Mouse (Mus musculus) forebrain, postnatal 0 days (tissue): ENCODE measurements at regions not wholly inside any gene's neighbourhood (a gene's known extent, or its start where the extent isn't known, plus 50 kb on each side); places are given as distances from the start of the nearest gene placed in this dataset.

Experiments used
- ATAC-seq: fragments of 200-750 bp; cut with Nextera tagmentation; 2 replicates; pipeline ENCODE4 v1.8.0; 2017; ENCODE audit warnings: mild to moderate bottlenecking, moderate library complexity
- DNase-seq: peaks from one replicate; pipeline ENCODE4 v3.0.0-alpha.2; 2015
- H3K27ac ChIP-seq: fragments of 300-500 bp; sonication (generic); 2 replicates; pipeline ENCODE4 v1.5.1; 2014; ENCODE audit warnings: low read depth, mild to moderate bottlenecking, antibody characterized with exemption, low read length, moderate library complexity, mixed read lengths
- H3K27me3 ChIP-seq: fragments of 300-500 bp; sonication (generic); 2 replicates; pipeline ENCODE4 v1.6.1; 2014; ENCODE audit warnings: mild to moderate bottlenecking, low read length, mixed read lengths; ENCODE audit not compliant: insufficient read depth
- H3K36me3 ChIP-seq: fragments of 300-500 bp; sonication (generic); 2 replicates; pipeline ENCODE4 v1.6.1; 2014; ENCODE audit warnings: mild to moderate bottlenecking, moderate library complexity; ENCODE audit not compliant: insufficient read depth
- H3K4me1 ChIP-seq: fragments of 300-500 bp; sonication (generic); 2 replicates; pipeline ENCODE4 v1.6.1; 2014; ENCODE audit warnings: antibody characterized with exemption; ENCODE audit not compliant: insufficient read depth
- H3K4me2 ChIP-seq: fragments of 300-500 bp; sonication (generic); 2 replicates; pipeline ENCODE4 v1.6.1; 2014; ENCODE audit warnings: low read depth, mild to moderate bottlenecking, moderate library complexity
- H3K4me3 ChIP-seq: fragments of 300-500 bp; sonication (generic); 2 replicates; pipeline ENCODE4 v1.5.1; 2014; ENCODE audit warnings: low read depth, low read length, mixed read lengths
- H3K9ac ChIP-seq: fragments of 300-500 bp; sonication (generic); 2 replicates; pipeline ENCODE4 v1.6.1; 2014; ENCODE audit warnings: mild to moderate bottlenecking
- H3K9me3 ChIP-seq: fragments of 300-500 bp; sonication (generic); 2 replicates; pipeline ENCODE4 v1.6.1; 2016; ENCODE audit warnings: low read length
- CTCF ChIP-seq: sonication (generic); IDR thresholded peaks from 2 replicates; pipeline ENCODE4 v1.5.1; 2016; ENCODE audit warnings: antibody characterized with exemption, control low read depth, low read depth
- WGBS: fragments of 180-500 bp; shearing (Covaris S2); extraction: QIAGEN DNeasy Blood & Tissue Kit; methylation state at CpG from one replicate; pipeline ENCODE4 v1.1.7; 2014; 5-methylcytosine and 5-hydroxymethylcytosine counted together

DNA sequence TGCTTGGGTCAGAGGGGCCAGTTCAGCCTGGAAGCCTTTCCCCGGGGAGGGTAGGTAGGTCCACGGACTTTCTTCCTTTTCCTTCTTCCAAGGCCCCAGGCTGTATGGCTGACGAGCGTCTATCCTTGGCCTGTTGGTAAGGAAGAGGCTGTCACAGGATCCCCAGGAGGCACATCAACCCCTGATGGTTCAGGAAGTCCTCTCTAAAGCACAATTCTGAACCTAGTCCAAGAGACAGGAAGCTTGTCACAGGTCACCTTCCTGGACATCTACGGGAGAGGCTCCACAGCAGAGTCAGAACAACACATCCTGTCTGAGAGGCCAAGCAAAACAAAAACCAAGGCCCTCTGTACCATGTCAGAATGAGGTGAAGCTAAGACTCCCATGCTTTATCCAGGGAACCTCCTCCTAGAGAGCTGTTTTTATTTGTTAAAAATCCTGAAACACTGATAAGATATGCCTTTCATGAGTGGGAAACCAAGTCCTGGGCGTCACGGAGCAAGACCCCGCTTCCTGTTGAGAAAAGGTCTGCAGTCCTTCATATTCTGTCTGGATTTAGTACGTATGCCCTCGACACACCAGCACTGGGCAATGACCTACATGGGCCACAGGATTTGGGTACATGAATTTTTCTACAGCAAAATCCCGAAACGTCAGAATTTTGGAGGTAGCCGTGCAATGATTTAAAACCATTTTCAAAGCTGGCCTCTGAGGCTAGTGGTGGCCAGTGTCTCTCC is 52.0 kb upstream of the Snrk start:
- Histone ChIP-seq H3K27me3 (no peaks in the 10 kb centered on the region), H3K27ac (no peak overlapping the region), H3K36me3 (no peaks in the 10 kb centered on the region), H3K9ac (no peak overlapping the region), H3K4me2 (no peak overlapping the region), H3K9me3 (no peaks in the 10 kb centered on the region), H3K4me3 (no peak overlapping the region), H3K4me1 (no peaks in the 10 kb centered on the region)
- DNase-seq (no peak), ATAC-seq (no peak)
- no peak for TF ChIP-seq CTCF
- 88% methylated on average over 13 of the region's 13 CpGs for WGBS

GRCm38 (mm10) chr9:122055820-122056550 is 59.1 kb upstream of the Pomgnt2 start:
- H3K27ac ChIP-seq = no peak overlapping the region
- no peak for DNase-seq
- 70% methylated on average over 5 of the region's 5 CpGs for WGBS
- H3K27me3 ChIP-seq = no peaks in the 10 kb centered on the region
- H3K36me3 ChIP-seq = no peaks in the 10 kb centered on the region
- H3K9ac ChIP-seq = no peak overlapping the region
- no peak for TF ChIP-seq CTCF
- H3K9me3 ChIP-seq = no peaks in the 10 kb centered on the region
- no peaks in the 10 kb centered on the region; the same call in 1 of the 2 replicates for H3K4me1 ChIP-seq
- ATAC-seq = no peak
- H3K4me3 ChIP-seq = no peak overlapping the region
- no peak overlapping the region for H3K4me2 ChIP-seq

DNA sequence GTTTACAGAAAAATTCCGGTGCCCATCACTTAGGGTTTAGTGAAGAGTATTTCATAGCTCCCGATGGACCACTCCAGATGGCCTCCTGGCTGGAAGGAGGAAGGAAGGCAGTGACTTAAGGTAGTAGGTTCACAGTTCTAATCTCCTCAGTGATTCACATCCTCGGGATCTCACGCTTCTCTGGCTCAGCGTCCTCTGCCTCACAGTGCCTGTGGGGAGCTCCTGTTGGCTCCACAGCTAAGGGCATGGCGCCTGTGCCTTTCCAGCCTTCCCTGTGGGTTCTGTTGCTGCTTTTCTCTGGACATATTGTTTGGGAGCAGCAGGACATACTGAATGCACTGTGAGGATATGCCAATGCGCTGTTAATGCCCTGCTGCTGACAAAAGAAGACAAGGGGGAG is 54.8 kb upstream of the Pomgnt2 start:
- no peak for ATAC-seq
- TF ChIP-seq CTCF = no peak
- WGBS = 42% methylated on average over 7 of the region's 7 CpGs

DNA sequence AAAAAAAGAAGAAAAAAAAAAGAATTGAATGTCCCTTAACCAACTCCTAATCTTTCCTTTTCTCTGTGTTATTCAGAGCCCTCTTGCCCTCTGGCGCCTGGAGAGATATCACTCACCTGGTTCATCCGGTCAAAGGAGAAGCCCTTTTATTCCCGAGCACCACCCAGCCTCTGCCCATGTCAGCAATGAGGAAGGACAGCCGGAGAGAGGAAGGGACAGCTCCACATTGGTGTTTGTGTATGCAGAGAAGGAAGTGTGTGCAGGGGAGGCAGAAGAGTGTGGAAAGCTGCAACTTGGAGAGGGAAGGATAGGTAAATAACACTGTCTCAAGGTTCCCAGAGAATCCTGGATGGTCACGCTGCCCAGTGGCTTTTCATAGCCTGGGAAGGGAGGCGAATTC is 54.2 kb upstream of the Pomgnt2 start:
- no peak for TF ChIP-seq CTCF
- ATAC-seq (no peak), DNase-seq (no peak)
- no peak overlapping the region for H3K4me3 ChIP-seq
- no peak overlapping the region for H3K27ac ChIP-seq
- H3K27me3 ChIP-seq = no peaks in the 10 kb centered on the region
- H3K4me2 ChIP-seq = no peak overlapping the region
- no peaks in the 10 kb centered on the region for H3K36me3 ChIP-seq
- peaks cover 9% of the 10 kb centered on the region; the same call in 1 of the 2 replicates for H3K4me1 ChIP-seq
- H3K9ac ChIP-seq = no peak overlapping the region
- WGBS = 72% methylated on average over 6 of the region's 6 CpGs
- H3K9me3 ChIP-seq = no peaks in the 10 kb centered on the region

More for the DNA sequence above, 54.8 kb upstream of the Pomgnt2 start:
- H3K27me3 ChIP-seq = no peaks in the 10 kb centered on the region
- H3K27ac ChIP-seq = no peak overlapping the region
- no peak overlapping the region for H3K9ac ChIP-seq
- peaks cover 9% of the 10 kb centered on the region; the same call in 1 of the 2 replicates for H3K4me1 ChIP-seq
- no peak overlapping the region for H3K4me3 ChIP-seq
- no peak for DNase-seq
- no peak overlapping the region for H3K4me2 ChIP-seq
- H3K36me3 ChIP-seq = no peaks in the 10 kb centered on the region
- H3K9me3 ChIP-seq = no peaks in the 10 kb centered on the region

DNA sequence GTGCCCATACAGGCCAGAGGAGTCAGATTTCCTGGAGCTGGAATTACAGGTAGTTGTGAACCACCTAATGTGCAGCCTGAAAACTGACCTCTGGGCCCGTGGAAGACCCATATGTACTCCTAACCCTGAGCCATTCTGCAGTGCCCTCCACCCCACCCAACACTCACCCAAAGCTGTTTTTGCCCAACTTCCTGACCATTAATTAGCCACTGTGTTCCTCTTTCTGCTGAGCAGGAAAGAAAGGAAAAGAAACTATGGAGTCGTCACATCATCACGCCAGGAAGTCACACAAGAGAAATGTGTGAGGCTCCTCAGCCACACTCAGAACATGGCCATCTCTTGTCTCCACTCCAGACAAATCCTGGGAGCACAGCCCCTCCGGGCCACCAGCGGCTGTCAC is 52.1 kb upstream of the Pomgnt2 start:
- 70% methylated on average over 5 of the region's 5 CpGs for WGBS
- no peak for TF ChIP-seq CTCF
- no peak for DNase-seq
- Histone ChIP-seq H3K36me3 (no peaks in the 10 kb centered on the region), H3K27me3 (no peaks in the 10 kb centered on the region), H3K4me1 (peaks cover 9% of the 10 kb centered on the region; the same call in 1 of the 2 replicates), H3K4me3 (no peak overlapping the region), H3K4me2 (no peak overlapping the region), H3K27ac (no peak overlapping the region), H3K9ac (no peak overlapping the region), H3K9me3 (no peaks in the 10 kb centered on the region)
- ATAC-seq = no peak

DNA sequence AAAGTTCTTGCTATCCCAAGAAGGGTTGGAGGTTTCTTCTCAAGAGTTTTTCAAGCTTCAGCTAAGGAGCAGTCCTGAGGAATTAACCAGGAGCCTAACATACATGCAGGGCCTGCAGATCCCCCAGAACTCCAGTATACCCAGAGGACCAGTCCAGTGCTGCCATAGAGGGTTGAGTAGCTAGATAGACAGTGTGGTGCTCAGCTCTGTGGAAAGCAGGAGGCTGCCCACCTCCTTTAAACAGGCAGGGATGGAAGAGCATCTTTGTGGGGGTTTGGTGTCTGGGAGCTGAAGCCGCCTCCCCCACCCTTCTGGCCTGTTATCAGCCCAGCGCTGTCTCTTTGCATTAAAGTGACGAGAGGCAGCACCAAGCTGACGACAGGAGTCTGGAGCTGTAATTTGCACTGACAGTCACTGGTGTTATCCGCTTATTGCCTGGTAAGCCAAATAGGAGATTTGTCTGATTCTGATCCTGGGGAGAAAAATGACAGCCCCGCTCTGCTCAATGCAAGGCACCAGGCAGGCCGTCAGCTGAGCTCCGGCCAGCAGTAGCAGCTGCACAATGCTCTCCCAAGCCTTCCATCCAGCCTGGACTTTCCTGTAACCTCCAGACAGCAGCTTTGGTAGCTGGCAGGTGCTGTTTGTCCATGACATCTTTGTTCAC is 51.2 kb upstream of the Pomgnt2 start:
- ATAC-seq (peak; percentile 88), DNase-seq (peak; percentile 59)
- 28% methylated on average over 8 of the region's 8 CpGs for WGBS

More for the DNA sequence above, 51.2 kb upstream of the Pomgnt2 start:
- Histone ChIP-seq H3K27ac (peak overlapping the region; percentile 47), H3K36me3 (no peaks in the 10 kb centered on the region), H3K9me3 (no peaks in the 10 kb centered on the region), H3K4me2 (no peak overlapping the region), H3K4me1 (peaks cover 9% of the 10 kb centered on the region; the same call in 1 of the 2 replicates), H3K9ac (peak overlapping the region; percentile 14; the same call in 1 of the 2 replicates), H3K27me3 (no peaks in the 10 kb centered on the region), H3K4me3 (no peak overlapping the region)
- no peak for TF ChIP-seq CTCF
